Mouse (Mus musculus): ENCODE measurements at regions not wholly inside any gene's neighbourhood (a gene's known extent, or its start where the extent isn't known, plus 50 kb on each side); places are given as distances from the start of the nearest gene placed in this dataset.
"Not testable (repeated sequence)": the region's sequence is repeated elsewhere in the genome, so short reads cannot be mapped to it uniquely, and the experiment has no call there.

DNA sequence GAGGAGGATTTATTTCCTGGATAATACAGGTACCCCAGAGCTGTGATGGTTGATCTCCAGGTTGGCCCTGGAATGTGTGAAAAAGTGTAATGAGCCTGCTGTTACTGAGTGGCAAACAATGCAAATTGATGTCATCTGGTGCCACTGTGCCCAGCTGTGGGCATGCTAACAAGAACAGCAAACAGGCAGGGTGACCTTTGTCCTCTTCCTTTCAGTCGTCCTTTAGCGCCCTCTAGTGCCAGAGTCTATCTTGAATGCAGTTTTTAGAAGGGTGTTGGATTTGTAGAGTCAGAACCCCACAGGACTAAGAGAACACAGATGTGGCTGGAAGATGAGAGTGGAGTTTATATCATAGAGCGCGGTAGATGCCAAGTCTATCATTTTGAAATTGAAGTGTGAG is 164.3 kb downstream of the Sdhaf3 start:
- DNase-seq (ENCODE audit: low read depth), result peak; percentile 72

GRCm38 (mm10) chr6:7133042-7133441 is 177.2 kb downstream of the Sdhaf3 start:
- DNase-seq (ENCODE audit: low read depth), result no peak

GRCm38 (mm10) chr6:7134062-7134461 is 178.3 kb downstream of the Sdhaf3 start:
- no peak for DNase-seq (ENCODE audit: low read depth)

GRCm38 (mm10) chr6:7134888-7135287 is 179.1 kb downstream of the Sdhaf3 start:
- no peak for DNase-seq (ENCODE audit: low read depth)

DNA sequence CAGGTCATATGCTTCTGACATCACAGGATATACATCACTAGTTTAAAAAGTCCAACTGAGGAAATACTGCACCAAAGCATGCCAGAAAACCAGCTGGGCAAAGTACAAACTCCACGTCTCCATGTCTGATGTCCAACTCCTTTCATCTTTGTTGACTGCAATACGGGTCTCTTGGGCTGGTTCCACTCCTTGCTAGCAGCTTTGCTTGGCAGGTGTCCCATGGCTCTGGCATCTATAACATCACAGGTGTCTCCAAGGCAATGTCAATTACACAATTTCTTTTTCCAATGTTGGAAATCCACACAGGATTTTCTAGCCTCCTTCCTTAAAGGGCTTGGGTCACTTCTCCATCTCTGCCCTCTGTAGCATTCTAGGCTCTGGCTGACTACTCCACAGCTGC is 225.9 kb downstream of the Sdhaf3 start:
- no peak for DNase-seq (ENCODE audit: low read depth)

DNA sequence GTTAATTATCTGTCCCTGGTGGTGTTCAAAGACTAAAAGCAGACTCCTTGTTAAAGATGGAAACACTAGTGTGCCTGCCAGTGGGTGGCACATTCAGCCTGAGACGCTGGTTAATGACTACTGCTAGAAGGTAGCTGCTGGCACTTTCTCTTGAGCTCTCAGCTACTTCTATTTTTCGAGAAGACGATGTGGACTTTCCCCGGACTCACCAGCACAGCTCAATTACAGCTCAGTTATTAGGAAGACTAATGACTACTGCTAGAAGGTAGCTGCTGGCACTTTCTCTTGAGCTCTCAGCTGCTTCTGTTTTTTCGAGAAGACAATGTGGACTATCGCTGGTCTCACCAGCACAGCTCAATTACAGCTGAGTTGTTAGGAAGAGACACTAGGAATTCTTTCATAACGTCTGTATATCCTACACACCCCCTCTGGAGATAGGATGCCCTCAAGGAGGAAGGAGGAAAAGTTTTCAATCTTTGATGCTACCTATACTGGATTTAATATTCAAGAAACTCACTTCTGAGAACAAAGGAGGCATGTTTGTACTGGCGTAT is 243.3 kb downstream of the Sdhaf3 start:
- no peak for DNase-seq (ENCODE audit: low read depth)

DNA sequence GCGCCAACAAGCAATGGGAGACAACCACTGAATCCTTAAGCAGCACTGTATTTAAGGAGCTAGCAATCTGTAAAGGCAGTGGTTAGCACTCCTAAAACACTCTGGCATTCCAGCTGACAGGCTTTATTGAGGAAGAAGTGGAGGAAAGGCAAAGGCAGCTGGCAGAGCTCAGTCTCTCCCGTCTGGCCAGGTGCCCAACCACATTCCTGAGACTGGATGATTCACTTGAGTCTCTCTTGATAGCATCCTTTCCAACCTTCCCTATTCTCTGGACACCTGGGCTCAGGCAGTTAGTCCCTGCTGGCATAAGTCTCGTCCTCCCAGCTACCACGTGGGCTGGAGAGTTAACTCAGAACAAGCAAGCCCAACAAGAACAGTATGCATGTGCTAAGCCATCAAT is 260.1 kb downstream of the Sdhaf3 start:
- no peak for DNase-seq (ENCODE audit: low read depth)

DNA sequence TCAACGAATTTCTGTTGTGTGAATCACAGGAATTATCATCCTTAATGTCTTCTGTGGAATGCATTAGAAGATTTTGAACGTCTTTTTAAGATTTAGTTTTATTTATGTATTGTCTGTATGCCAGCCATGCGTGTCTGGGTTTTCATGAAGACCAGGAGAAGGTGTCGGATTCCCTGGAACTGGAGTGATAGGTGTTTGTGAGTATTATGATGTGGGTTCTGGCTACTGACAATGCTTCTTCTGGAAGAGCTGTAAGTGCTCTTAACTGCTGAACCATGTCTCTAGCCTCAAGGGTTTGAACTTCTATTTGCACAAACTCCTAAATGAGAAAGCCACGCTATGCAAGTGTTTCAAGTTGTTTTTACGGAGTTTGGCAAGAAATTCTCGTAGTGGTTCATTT is 296.5 kb downstream of the Sdhaf3 start:
- no peak for DNase-seq (ENCODE audit: low read depth)

- no peak for DNase-seq (ENCODE audit: low read depth)
Observed at GRCm38 (mm10) chr6:7277431-7277830, 277.2 kb upstream of the Tac1 start.

DNA sequence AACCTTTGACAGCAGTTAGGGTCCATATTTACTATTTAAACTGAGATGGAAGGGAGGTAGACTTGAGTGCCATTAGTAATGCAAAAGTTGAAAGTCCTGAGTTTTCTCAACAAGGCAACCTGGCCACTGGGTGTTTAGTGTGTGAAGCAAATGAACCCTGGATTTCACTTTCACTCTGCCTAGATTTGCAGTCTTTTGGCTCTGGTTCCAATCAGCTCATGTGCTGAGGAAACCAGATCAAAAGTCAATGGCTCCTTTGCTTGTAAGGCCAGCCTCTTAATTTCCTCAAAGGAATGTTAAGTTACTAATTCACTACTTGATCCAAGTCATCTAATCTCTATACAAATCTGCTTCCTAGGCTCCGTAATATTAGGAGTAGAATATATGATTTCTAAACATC is 247.7 kb upstream of the Tac1 start:
- no peak for DNase-seq (ENCODE audit: low read depth)

DNA sequence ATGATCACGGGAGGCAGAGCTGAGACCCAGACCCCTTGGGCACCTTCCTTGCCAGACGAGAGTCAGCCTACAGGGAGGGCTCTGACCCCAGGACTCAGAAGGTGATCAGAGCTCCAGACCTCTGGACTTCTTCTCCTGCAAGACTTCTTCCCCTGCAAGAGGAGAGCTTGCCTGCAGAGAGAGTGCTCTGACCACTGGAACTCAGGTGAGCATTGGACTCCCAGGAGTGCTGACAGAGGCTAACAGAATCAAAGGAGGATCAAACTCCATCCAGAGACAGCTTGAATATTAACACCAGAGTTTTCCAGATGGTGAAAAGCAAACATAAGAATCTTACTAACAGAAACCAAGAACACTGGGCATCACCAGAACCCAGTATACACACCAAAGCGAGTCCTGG is 241.2 kb upstream of the Tac1 start:
- no peak for DNase-seq (ENCODE audit: low read depth)

DNA sequence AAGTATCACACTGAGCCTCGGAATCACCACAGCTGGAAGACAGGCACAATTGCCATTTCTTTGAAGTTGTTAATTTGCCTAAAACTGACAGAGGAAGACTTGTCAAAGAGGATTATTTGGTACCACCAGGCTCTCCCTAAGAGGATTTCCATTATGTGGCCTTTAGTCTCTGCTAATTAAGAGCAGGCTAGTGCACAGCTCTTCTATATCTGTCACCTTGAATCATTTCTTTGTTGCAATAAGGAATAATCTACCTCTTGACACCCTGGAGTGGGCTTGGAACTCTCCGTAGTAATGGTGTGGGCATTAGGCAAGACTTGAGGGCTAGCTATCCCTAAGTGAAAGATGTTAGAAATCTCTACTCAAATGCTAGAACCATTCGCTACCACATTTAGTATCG is 227.7 kb upstream of the Tac1 start:
- no peak for DNase-seq (ENCODE audit: low read depth)

- DNase-seq (ENCODE audit: low read depth), result no peak
Observed at GRCm38 (mm10) chr6:7356634-7357033, 198.0 kb upstream of the Tac1 start.

DNA sequence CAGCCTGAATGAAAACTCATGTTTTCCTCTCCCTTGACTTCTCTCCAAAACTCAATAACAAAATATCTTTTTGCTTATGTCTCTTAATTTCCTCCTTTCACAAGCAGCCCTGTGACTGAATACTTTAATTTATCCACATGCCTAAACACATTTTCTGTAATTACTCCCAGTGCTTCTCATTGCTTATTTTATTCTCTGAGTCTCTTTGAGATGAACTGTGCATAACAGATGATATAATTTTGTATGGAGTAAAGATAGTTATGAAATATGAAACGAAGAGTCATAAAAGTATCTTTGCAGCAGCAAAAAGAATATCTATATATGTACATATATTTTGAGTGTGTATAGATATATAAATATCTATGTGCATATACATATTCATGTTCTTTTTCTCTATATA is 187.5 kb upstream of the Tac1 start:
- no peak for DNase-seq (ENCODE audit: low read depth)

- no peak for DNase-seq (ENCODE audit: low read depth)
Observed at GRCm38 (mm10) chr6:7374629-7375028, 180.1 kb upstream of the Tac1 start.

DNA sequence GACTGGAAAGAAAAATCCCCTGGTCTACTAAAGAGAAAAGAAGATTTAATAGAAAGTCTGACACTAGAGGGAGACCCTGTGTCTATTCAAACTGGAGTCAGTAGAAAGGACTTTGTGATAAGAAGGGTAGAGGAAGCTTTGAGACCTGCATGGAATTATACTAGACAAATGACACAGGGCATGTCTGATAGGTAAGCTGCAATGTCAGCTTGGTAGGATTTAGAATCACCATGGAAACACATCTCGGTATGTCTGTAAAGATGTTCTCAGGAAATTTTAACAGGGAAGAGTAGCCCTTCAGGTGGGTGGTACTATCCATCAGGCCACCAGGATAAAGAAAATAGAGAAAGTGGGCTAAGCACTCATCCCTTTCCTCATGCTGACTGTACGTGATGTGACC is 178.8 kb upstream of the Tac1 start:
- no peak for DNase-seq (ENCODE audit: low read depth)

- no peak for DNase-seq (ENCODE audit: low read depth)
Observed at GRCm38 (mm10) chr6:7378651-7379050, 176.0 kb upstream of the Tac1 start.

- DNase-seq (ENCODE audit: low read depth), result no peak
Observed at GRCm38 (mm10) chr6:7424731-7425130, 129.9 kb upstream of the Tac1 start.

DNA sequence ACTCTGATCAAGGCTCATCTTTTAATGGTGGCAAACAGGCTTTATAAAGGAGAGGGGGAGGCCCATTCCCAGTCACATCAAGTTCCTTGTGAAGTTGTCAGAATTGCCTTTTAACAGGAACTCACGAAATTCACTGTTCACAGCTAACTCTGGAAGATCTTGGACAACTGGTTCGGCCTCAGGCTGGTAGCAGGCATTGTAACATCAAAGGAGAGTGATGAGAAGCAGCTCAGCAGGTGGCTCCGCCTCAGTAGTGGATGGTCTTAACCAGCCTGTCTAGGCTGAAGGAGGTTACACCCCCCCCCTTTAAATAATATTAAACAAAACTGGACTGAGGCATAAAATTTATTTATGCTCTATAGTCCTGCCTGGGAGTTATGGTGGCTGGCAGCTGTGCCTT is 113.0 kb upstream of the Tac1 start:
- no peak for DNase-seq (ENCODE audit: low read depth)

DNA sequence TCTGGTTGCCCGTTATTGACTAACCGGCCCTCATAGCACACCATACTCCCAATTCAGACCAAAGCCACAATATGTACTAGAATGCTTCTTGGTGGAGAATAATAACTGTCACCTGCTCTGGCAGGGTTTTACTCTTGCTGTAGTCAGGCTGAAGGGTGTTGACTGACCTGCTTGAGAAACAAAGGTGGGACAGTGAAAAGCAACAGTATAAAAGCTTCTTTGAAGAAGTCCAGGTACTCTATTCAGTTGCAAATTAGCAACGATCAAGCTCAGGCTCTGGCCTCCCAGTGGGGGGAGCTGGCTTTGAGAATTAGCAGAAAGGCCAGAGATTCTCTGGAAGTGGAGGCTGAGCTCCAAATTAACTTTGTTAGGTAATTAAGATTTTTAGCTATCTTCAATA is 112.4 kb upstream of the Tac1 start:
- not testable (repeated sequence) for DNase-seq (ENCODE audit: low read depth)

DNA sequence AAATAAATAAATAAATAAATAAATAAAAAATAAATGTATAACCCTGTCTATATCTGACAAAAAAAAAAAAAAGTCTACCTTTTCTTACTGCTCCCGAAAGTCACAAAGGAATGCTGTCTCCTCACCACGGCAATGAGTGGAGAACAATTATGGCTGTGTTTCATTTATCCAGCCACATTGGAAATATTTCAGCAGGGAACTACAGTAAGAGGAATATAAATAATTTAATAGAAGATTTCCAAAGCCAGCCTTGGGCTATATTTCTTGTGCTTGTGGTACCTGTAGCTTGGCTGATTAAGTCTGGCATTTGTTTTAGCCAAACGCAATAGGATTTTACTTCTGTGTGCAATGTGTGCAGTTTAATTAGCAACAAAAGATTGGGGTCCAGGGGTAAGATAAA is 98.8 kb upstream of the Tac1 start:
- no peak for DNase-seq (ENCODE audit: low read depth)

- DNase-seq (ENCODE audit: low read depth), result no peak
Observed at GRCm38 (mm10) chr6:7463896-7464295, 90.8 kb upstream of the Tac1 start.

DNA sequence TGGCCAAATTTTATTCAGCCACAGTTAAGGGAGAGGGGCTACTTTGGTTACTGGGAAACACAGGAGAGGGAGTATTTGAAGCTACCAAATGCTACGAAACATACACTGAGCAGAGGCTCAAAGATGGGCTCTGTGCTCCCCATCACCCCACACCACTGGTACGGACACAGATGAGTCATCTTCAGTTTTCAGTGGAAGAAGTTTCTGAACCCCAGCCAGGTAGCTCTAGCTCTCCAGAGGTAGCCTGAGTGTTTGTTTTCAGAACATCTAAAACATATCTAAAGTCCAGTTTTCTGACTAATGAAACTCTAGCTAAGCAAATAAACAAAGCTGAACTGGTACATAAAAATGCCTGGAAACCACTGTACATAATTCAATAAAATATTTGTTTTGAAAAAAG is 90.3 kb upstream of the Tac1 start:
- DNase-seq (ENCODE audit: low read depth), result no peak

DNA sequence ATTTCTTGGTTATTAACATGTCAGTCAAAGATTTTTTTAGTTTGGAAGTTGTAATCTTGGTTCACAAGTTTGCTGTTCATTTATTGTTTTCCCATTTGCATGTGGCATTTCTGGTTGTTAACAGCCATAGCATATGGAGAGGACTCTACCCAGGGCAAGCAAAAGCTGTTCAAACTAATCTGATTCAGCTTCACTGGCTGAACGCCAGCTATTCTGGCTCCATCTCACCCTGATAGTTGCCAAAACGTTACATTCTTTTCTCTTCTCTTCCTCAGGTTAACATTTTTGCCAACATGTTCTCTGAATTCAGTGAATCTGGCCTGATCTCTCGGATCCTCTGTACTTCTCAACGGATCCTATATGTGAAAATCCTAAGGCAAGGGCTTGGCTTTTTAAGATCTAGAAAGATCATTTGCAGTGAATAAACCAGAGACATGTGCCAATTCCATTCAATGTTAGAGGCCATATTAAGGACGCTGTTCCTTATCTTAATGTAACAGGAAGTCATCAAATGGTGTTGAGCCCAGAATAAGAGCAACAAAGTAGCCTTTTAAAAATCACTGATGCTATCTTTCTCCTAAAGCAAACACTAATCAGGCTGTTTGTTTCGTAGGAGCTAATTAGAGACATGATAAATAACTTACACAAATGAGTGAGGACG is 82.2 kb upstream of the Tac1 start:
- no peak for DNase-seq (ENCODE audit: low read depth)

Measured in 416B (cell line).